Mouse (Mus musculus): Measurements from ENCODE around the gene Auts2.

The Auts2 gene

DNA sequence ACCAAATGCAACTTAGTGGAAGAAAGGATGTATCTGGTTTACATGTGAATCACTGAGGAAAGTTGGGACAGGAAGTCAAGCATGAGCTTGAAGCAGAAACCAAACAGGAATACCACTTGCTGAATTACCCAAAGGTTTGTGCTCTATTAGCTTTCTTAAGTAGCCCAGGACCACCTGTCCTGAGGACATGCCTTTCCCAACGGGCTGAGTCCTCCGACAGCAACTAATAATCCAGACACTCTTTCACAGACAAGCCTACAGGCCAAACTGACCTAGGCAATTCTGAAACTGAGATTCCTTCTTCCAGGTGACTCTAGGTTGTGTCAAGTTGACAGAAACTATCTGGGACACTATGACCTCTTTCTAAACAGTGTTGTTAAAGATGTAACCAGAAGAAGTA is 44.2 kb downstream of the Auts2 start:
- no peak for DNase-seq (ENCODE audit: low spot score)

DNA sequence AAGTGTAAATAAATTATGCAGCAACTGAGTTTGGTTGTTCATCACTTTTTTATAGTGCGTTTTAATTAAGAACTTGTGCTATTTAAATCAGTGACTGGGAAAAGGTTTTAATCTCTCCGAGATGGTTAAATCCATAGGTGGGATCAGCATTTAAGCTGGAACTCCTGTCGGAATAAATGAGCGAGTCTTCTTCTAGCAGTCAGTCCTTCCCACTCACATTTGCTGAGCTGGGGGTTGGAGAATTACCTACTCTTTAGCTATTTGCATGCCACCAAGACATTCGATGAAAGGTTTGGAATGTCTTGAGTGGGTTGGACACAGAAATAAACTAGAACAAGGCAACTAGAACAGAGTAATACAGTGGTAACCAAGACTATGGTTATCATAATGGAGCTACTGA is 45.1 kb downstream of the Auts2 start:
- DNase-seq (ENCODE audit: low spot score) = no peak

- no peak for DNase-seq (ENCODE audit: low spot score)
Observed at GRCm38 (mm10) chr5:132492793-132493192, 50.4 kb downstream of the Auts2 start.

DNA sequence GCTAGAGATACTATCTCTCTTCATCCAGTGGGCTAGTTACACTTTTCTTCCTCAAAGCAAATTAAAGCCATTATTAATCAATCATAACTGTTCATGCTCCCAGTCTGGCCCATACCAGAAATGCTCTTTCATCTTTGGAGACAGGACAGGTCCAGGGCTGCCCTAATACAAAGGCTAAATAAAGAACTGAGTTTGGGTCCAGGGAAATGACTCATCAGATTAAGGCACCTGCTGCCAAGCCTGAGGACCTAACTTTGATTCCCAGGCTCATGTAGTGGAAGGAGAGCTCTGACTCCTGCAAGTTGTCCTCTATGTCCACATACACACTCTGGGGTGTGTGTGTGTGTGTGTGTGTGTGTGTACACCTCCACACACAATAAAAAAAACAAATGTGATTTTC is 51.1 kb downstream of the Auts2 start:
- DNase-seq (ENCODE audit: low spot score) = no peak

GRCm38 (mm10) chr5:132491508-132491907 is 51.6 kb downstream of the Auts2 start:
- no peak for DNase-seq (ENCODE audit: low spot score)

DNA sequence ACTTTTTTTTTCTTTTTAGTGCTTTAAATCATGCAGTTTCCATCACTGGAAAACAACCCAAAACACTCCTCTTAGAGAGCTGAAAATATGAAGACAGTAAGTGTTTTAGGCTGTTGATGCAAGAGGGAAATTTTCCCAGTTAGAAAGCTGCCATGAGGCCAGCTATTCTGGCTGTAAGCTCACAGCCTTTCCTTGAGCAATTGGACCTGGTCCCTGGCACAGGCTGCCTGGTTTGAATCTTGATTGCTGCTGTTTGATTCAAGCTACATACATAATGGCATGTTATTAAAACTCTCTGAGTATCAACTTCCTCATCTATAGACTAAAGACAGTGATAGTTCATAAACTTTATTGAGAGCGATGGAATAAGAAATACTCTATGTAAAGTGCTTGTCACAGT is 52.8 kb downstream of the Auts2 start:
- DNase-seq (ENCODE audit: low spot score) = no peak

- DNase-seq (ENCODE audit: low spot score) = no peak
Observed at GRCm38 (mm10) chr5:132489736-132490313, 53.3 kb downstream of the Auts2 start.

DNA sequence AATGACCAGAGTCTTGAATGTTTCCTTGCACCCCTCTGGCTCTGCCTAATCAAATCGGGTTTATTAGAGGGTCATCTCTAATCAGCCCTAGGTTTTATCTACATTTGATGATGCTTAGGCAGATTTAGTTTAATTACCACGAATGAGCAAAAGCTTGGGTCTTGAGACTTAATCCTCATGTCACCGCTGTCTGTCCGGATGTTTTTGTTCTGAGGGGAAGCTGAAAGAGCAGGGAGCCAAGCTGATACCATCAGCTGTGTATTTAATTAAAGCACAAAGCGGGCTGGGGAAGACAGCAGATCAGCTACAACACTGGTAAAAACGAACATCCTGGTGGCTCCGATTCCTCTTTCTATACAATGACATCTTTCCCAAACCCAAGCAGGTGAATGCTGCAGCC is 56.3 kb downstream of the Auts2 start:
- DNase-seq (ENCODE audit: low spot score) = no peak

DNA sequence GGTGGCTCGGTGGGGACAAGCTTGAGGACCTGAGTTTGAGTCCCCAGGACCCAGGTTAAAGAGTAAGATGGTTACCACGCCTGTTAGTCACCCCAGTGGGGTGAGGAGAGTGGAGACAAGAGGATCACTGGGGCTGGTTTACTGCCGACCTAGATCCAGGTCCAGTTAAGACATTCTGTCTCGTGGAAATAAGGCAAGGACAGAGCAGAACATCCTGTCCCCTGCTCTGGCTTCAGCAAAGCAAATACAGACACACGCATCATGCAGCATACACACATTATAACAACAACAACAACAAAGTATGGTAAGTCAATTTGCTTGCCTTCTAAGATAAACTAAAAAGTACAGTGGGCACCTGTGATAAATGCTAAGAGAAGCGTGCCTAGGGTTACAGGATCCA is 57.1 kb downstream of the Auts2 start:
- DNase-seq (ENCODE audit: low spot score) = no peak

GRCm38 (mm10) chr5:132485448-132485847 is 57.7 kb downstream of the Auts2 start:
- no peak for DNase-seq (ENCODE audit: low spot score)

DNA sequence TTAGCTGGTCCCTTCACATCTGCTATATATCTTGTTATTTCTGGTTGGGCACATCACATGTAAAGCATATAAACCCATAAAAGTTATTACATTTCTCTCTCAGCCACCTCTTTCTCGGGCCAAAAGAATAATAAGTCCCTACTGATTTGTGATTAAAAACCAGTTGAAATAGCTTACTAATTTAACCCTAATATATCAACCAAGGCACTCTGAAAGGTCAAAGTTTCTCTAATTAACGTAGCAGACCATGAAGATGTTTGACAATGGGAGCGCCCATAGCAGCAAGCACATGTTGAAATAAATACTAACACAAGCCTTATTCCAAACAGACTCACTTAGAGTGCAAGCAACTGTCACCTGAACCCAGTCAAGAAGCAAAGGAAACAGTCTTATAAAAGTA is 61.7 kb downstream of the Auts2 start:
- no peak for DNase-seq (ENCODE audit: low spot score)

DNA sequence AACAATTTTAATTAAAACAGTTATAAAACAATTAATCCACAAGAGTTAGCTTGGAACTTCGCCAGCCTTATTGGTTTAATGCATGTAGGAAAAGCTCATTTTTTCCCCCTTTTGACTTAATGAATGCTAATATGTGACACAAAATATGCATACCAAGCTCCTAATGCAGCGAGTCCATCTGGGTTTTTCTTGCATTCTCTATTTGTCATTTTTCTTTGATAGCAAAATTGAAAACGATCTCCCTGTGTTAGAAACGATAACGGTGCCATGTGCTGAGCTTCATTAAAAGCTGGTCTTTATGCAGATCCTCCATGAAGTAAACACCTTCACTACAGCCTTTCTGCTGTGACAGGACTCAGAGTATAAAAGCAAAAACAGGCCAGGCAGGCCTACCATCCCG is 62.7 kb downstream of the Auts2 start:
- DNase-seq (ENCODE audit: low spot score) = no peak

DNA sequence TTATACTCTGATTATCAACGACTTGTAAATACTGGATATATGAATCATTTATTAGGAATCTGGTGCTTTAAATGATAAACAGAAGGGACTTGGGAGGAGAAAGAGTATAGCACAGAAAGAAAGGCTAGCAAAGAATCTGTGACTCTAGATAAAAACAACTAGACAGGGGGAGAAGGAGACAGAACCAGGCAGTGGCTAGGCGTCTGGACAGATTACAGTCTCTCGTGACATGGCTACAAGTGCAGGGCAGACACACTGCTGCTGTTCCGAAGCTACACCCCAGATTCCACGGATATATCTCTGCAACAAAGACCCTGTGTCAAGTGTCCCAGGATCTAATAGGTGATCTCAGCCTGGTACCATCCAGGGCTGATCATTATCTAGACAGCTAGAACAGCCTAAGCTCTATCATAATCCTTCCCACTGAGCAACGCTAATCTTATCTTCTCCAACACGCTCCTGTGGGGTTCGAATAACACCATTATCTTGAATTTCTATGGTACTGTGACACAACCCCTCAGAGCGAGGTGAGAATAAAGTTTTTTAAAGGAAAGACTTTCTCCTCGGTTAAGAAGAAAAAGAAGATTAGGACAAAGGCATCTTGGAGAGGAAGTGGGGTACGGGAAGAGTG is 63.8 kb downstream of the Auts2 start:
- DNase-seq (ENCODE audit: low spot score) = no peak

DNA sequence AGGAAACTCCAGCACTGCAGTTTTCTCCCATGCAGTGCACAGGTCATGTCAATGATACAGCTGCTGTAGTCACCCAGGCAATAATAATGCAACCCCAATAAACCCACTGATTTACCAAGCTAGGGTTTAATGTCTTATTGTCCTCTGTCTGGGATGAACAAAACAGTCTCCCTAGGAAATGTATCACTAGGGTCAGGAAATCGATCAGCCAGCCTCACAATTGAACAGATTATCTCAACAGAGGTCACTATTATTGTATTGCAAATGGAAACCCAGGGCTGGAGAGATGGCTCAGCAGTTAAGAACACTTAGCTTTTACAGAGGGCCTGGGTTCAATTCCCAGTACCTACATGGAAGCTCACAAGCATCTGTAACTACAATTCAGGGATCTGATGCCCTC is 65.6 kb downstream of the Auts2 start:
- no peak for DNase-seq (ENCODE audit: low spot score)

DNA sequence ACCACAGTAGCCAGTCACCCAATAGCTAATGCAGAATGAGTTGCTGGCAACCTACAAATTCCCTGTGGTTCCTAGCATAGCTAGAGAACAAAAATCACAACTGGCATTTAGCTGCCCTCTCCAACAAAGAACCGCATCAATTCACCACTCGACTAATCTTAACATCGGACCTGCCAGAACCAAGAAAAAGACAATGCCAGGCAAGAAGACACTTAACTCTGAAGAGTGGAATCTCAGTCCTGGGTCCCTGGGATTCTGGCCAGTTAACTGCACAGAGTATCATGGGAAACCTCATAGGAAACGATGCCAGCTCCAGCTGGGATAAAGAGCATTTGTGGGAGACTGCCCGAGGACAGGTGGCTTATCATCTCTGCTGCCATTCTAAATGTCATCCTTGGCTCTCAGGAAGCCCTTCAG is 70.2 kb downstream of the Auts2 start:
- no peak for DNase-seq (ENCODE audit: low spot score)

- DNase-seq (ENCODE audit: low spot score) = no peak
Observed at GRCm38 (mm10) chr5:132472184-132472829, 70.8 kb downstream of the Auts2 start.

DNA sequence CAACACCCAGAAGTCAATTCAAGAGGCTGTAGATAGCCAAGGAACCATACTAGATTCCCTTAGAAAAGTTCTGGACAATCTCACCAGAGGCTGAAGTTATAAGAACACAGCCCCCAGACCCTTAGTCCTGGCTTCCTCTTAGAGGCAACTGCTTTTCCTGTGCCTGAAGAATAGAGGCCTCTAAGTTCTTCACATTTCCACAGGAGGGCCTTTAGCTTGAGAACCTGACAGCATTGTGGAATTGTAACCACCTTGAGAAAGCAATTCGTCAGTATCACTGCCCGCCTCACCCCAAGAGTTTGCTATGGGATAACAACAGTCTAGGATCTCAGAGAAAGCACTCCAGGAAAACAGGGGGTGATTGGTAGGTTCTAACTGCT is 75.8 kb downstream of the Auts2 start:
- no peak for DNase-seq (ENCODE audit: low spot score)

- no peak for DNase-seq (ENCODE audit: low spot score)
Observed at GRCm38 (mm10) chr5:132466427-132467363, 76.4 kb downstream of the Auts2 start.

DNA sequence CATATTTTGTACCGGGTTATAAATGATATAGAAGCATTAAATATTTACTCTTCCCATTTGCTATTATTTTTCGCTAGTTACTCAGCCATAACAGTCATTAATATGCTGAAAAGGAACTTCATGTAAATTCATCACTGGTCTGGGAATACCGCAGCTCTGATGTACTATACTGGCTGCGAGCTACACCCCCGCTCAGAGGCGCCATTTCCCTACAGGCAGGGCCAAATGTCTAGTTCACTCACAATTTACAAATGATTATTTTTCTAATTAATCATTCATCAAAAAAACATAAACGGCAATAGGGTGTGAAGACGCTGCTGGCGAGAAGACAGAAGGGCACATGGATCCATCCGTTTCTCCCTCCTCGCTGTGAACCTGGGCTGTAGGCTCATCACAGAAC is 80.6 kb downstream of the Auts2 start:
- DNase-seq (ENCODE audit: low spot score) = no peak

- DNase-seq (ENCODE audit: low spot score) = no peak
Observed at GRCm38 (mm10) chr5:132458498-132458897, 84.6 kb downstream of the Auts2 start.

- DNase-seq (ENCODE audit: low spot score) = no peak
Observed at GRCm38 (mm10) chr5:132452381-132452780, 90.8 kb downstream of the Auts2 start.

DNA sequence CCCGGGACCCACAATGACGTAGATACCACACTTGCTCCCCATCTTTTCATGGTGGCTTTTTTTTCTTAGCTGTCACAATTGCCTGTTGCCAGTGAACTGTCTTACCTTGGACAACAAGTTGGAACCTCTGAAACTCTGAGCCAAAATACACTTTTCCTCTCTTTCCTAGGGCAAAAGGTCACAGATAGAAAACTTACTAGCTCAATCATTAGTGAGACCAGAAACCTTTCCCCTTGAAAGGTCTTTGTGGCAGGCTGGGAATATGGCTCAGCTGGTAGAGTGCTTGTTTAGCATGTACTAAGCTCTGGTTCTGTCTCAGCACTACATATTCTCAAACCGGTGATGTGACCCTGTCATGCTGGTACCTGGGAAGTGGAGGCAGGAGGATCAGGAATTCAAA is 93.1 kb downstream of the Auts2 start:
- no peak for DNase-seq (ENCODE audit: low spot score)

Measured in spleen, adult 12 weeks (tissue).